Mouse (Mus musculus): Measurements from ENCODE around the gene Ttc23l.

GRCm38 (mm10) chr15:10486365-10486839, 72.1 kb downstream of the Ttc23l start:
- TF ChIP-seq CTCF (IDR thresholded peaks at IDR 0.05; ENCODE audit: control insufficient read depth, insufficient read depth, insufficient replicate concordance, low read depth, low read length) (no peak), POLR2A (IDR thresholded peaks at IDR 0.05; ENCODE audit: control insufficient read depth, low read depth, low read length) (no peak)
